22 mouse cellular contexts compared by ENCODE assay signal in genomic region chr9:61059225-61059624, GRCm38 (mm10).
DNase-seq lines count a peak whose midpoint lies in the region; ATAC-seq and TF ChIP-seq lines count a peak whose summit lies in the region.
"Had no signal": no experiment of that assay in that cellular context is flagged by ENCODE, and none has a peak within 500 bp of the region (broad histone marks: within the 10 kb centered on the region; RNA-seq: fewer than 3 reads in every experiment).

No protein-coding gene starts in this region.

- H3K4me2 ChIP-seq in kidney, postnatal 0 days (ENCODE audit: low read length): no peak overlapping the region
- no peak overlapping the region for H3K4me2 ChIP-seq in lung, postnatal 0 days (replicated peaks; ENCODE audit: low read depth, low read length)
- H3K4me2 ChIP-seq: forebrain, embryonic 13.5 days; heart, embryonic 11.5 days; hindbrain, embryonic 15.5 days; limb, embryonic 12.5 days; midbrain, embryonic 11.5 days had no signal

- no peaks in the 10 kb centered on the region; the same call in 1 of the 2 replicates for H3K4me1 ChIP-seq in kidney, postnatal 0 days (replicated peaks; ENCODE audit: insufficient read depth, low read length)
- peaks cover 6% of the 10 kb centered on the region; the same call in 1 of the 2 replicates for H3K4me1 ChIP-seq in lung, postnatal 0 days (ENCODE audit: insufficient read depth, low read depth, low read length)

- H3K36me3 ChIP-seq in kidney, postnatal 0 days (ENCODE audit: insufficient read depth, low read length): no peaks in the 10 kb centered on the region
- H3K36me3 ChIP-seq in lung, postnatal 0 days (ENCODE audit: insufficient read depth, low read length): no peaks in the 10 kb centered on the region
- H3K36me3 ChIP-seq: hindbrain, embryonic 15.5 days; limb, embryonic 12.5 days had no signal

- no peaks in the 10 kb centered on the region for H3K27me3 ChIP-seq in kidney, postnatal 0 days (ENCODE audit: insufficient read depth, low read length)
- 0 out of 2 replicates have a peak, but pooled peaks cover 4% of the 10 kb centered on the region for H3K27me3 ChIP-seq in lung, postnatal 0 days (replicated peaks; ENCODE audit: insufficient read depth, low read length)
- H3K27me3 ChIP-seq: hindbrain, embryonic 15.5 days had no signal

- H3K4me3 ChIP-seq in gastrocnemius, adult 2 months: no peak overlapping the region
- H3K4me3 ChIP-seq in kidney, postnatal 0 days (replicated peaks; ENCODE audit: low read depth, low read length): no peak overlapping the region
- no peak overlapping the region for H3K4me3 ChIP-seq in lung, postnatal 0 days (ENCODE audit: low read depth, low read length)
- H3K4me3 ChIP-seq: forebrain, embryonic 13.5 days; hindbrain, embryonic 15.5 days; limb, embryonic 12.5 days had no signal

- TF ChIP-seq CTCF in gastrocnemius, adult 2 months (IDR thresholded peaks at IDR 0.05): peak; percentile 34; the same call in 1 of the 2 replicates
- TF ChIP-seq CTCF in kidney, postnatal 0 days (IDR thresholded peaks at IDR 0.05; ENCODE audit: low read depth): peak; percentile 33; the same call in 1 of the 2 replicates
- TF ChIP-seq CTCF in lung, postnatal 0 days (IDR thresholded peaks at IDR 0.05): peak; percentile 30; the same call in 1 of the 2 replicates

- no peak for ATAC-seq in kidney, postnatal 0 days (replicated peaks; ENCODE audit: low FRiP score, low read depth)
- no peak for ATAC-seq in lung, postnatal 0 days
- ATAC-seq: forebrain, embryonic 13.5 days had no signal

- DNase-seq in gastrocnemius, adult 2 months: no peak
- DNase-seq in gastrocnemius, postnatal 25 days: no peak
- DNase-seq in kidney, postnatal 0 days (ENCODE audit: low spot score): no peak
- no peak for DNase-seq in kidney, postnatal 10 days
- no peak for DNase-seq in lung, postnatal 0 days (ENCODE audit: low spot score)
- DNase-seq in lung, adult 18-20 months: no peak
- no peak for DNase-seq in adrenal gland, postnatal 4 days (ENCODE audit: low spot score in 2 of 2)
- DNase-seq: cerebellum, adult 9-10 months; gastrocnemius, postnatal 36 days; heart, postnatal 36 days; kidney, adult 8-10 months; kidney, postnatal 36 days; layer of hippocampus, adult 9-11 months; lung, adult 2 months; retina, postnatal 1 day; thymus, postnatal 25 days had no signal

- 0 out of 2 replicates have a peak, but pooled peaks cover 5% of the 10 kb centered on the region for H3K9me3 ChIP-seq in kidney, postnatal 0 days (replicated peaks; ENCODE audit: low read length)
- H3K9me3 ChIP-seq in lung, postnatal 0 days (ENCODE audit: low read length): no peaks in the 10 kb centered on the region
- H3K9me3 ChIP-seq: hindbrain, embryonic 15.5 days had no signal

- intact Hi-C loops in gastrocnemius, adult 2 months (cut with DNase I): no loop called here

- no peak overlapping the region for H3K9ac ChIP-seq in kidney, postnatal 0 days (ENCODE audit: low read depth, low read length)
- H3K9ac ChIP-seq in lung, postnatal 0 days (replicated peaks; ENCODE audit: low read depth): no peak overlapping the region
- H3K9ac ChIP-seq: forebrain, embryonic 13.5 days; hindbrain, embryonic 15.5 days; limb, embryonic 12.5 days had no signal

- H3K27ac ChIP-seq in gastrocnemius, adult 2 months: no peak overlapping the region
- no peak overlapping the region for H3K27ac ChIP-seq in kidney, postnatal 0 days
- H3K27ac ChIP-seq in lung, postnatal 0 days (ENCODE audit: low read length): no peak overlapping the region
- H3K27ac ChIP-seq: forebrain, embryonic 13.5 days; hindbrain, embryonic 15.5 days; limb, embryonic 12.5 days; macrophage had no signal

- TF ChIP-seq EP300 in lung, postnatal 0 days (IDR thresholded peaks at IDR 0.05): no peak
